Mouse (Mus musculus) CH12.LX (cell line): ENCODE measurements around the gene Pla2g16. TPM values are rescaled to one million over a fixed set of nuclear protein-coding genes. Genes with fewer than 3 reads are reported as not detected.
A peak's percentile ranks its signal among the peaks of the same experiment; 100 is the strongest.

Source experiments
- DNase-seq: peaks from one replicate; pipeline ENCODE4 v3.0.0-alpha.2; 2013; ENCODE audit errors: extremely low read depth
- H3K27ac ChIP-seq: 2 replicates; pipeline ENCODE4 v1.5.1; 2012; ENCODE audit warnings: low read depth, mild to moderate bottlenecking, control low read depth, moderate library complexity; ENCODE audit not compliant: insufficient read depth
- H3K27me3 ChIP-seq: replicated peaks from 2 replicates; pipeline ENCODE3; 2012; ENCODE audit warnings: inconsistent platforms
- H3K36me3 ChIP-seq, 2 experiments: replicated peaks in 1 of 2; 2 replicates each; pipeline versions ENCODE3 to v1.6.1; 2012; ENCODE audit warnings: inconsistent platforms in 1 of 2, low read length in 1 of 2, mild to moderate bottlenecking in 1 of 2, mixed read lengths in 1 of 2, moderate library complexity in 1 of 2; ENCODE audit not compliant: control insufficient read depth in 1 of 2, insufficient read depth in 1 of 2
- H3K4me1 ChIP-seq, 2 experiments: 2 replicates each; pipeline ENCODE4 v1.6.1; 2012; ENCODE audit warnings: inconsistent platforms in 1 of 2, moderate library complexity in 1 of 2; ENCODE audit not compliant: insufficient read depth in 2 of 2, control insufficient read depth in 1 of 2
- H3K4me2 ChIP-seq: 2 replicates; pipeline ENCODE4 v1.6.1; 2012; ENCODE audit warnings: low read depth, mild to moderate bottlenecking, control low read depth; ENCODE audit not compliant: poor library complexity, insufficient read depth, severe bottlenecking
- H3K4me3 ChIP-seq, 3 experiments: fragments of 150-350 bp in 1 of 3; sonication (generic) in 1 of 3; replicated peaks in 1 of 3; 2 replicates each; pipeline versions ENCODE3 to v1.5.1; 2011 to 2012; ENCODE audit warnings: low read depth in 2 of 3, low read length in 2 of 3, mild to moderate bottlenecking in 2 of 3, moderate library complexity in 2 of 3, control low read depth in 1 of 3, improper control_type of control experiment in 1 of 3, inconsistent platforms in 1 of 3, mixed read lengths in 1 of 3; ENCODE audit not compliant: poor library complexity in 1 of 3
- H3K79me2 ChIP-seq: replicated peaks from 2 replicates; pipeline ENCODE4 v1.6.1; 2012; ENCODE audit warnings: mild to moderate bottlenecking, moderate library complexity; ENCODE audit not compliant: control insufficient read depth, poor library complexity, insufficient read depth, severe bottlenecking; ENCODE audit errors: extremely low read depth
- H3K9ac ChIP-seq: 2 replicates; pipeline ENCODE4 v1.6.1; 2012; ENCODE audit warnings: low read depth, mild to moderate bottlenecking, control low read depth, moderate library complexity; ENCODE audit not compliant: insufficient read depth
- H3K9me3 ChIP-seq: replicated peaks from 2 replicates; pipeline ENCODE3; 2012; ENCODE audit warnings: low read length, inconsistent platforms, mixed read lengths
- E2F4 ChIP-seq: IDR thresholded peaks from 2 replicates; pipeline ENCODE4 v1.6.1; 2011; ENCODE audit warnings: low read depth, low read length, improper control_type of control experiment; ENCODE audit not compliant: insufficient replicate concordance
- ETS1 ChIP-seq: conservative IDR thresholded peaks from 2 replicates; pipeline ENCODE4 v1.6.1; 2012; ENCODE audit warnings: low read depth, mild to moderate bottlenecking, inconsistent platforms, low read length, improper control_type of control experiment, moderate library complexity
- GABPA ChIP-seq: IDR thresholded peaks from 2 replicates; pipeline ENCODE4 v1.6.1; 2012; ENCODE audit warnings: low read depth, low read length, improper control_type of control experiment, inconsistent platforms; ENCODE audit not compliant: insufficient replicate concordance
- HCFC1 ChIP-seq: IDR thresholded peaks from 2 replicates; pipeline ENCODE4 v1.6.1; 2012; ENCODE audit warnings: low read depth, mild to moderate bottlenecking, inconsistent platforms, low read length, improper control_type of control experiment
- IRF4 ChIP-seq: IDR thresholded peaks from 2 replicates; pipeline ENCODE4 v1.6.1; 2014; ENCODE audit warnings: low read depth, mild to moderate bottlenecking, inconsistent platforms, low read length, improper control_type of control experiment
- JUN ChIP-seq: IDR thresholded peaks from 2 replicates; pipeline ENCODE4 v1.6.1; 2011; ENCODE audit warnings: low read depth, mild to moderate bottlenecking, low read length, improper control_type of control experiment, moderate library complexity; ENCODE audit not compliant: insufficient read depth
- JUND ChIP-seq: conservative IDR thresholded peaks from 2 replicates; pipeline ENCODE4 v1.6.1; 2011; ENCODE audit warnings: low read depth, low read length, improper control_type of control experiment
- MAFK ChIP-seq: IDR thresholded peaks from 2 replicates; pipeline ENCODE4 v1.6.1; 2011; ENCODE audit warnings: low read length, improper control_type of control experiment; ENCODE audit not compliant: insufficient replicate concordance
- MAZ ChIP-seq: IDR thresholded peaks from 2 replicates; pipeline ENCODE4 v1.6.1; 2012; ENCODE audit warnings: low read depth, mild to moderate bottlenecking, inconsistent platforms, low read length, improper control_type of control experiment, moderate library complexity
- PAX5 ChIP-seq: IDR thresholded peaks from 2 replicates; pipeline ENCODE4 v1.6.1; 2012; ENCODE audit warnings: low read length, inconsistent platforms, mixed read lengths
- SIN3A ChIP-seq: IDR thresholded peaks from 2 replicates; pipeline ENCODE4 v1.6.1; 2012; ENCODE audit warnings: low read length, improper control_type of control experiment, inconsistent platforms
- SMC3 ChIP-seq: IDR thresholded peaks from 2 replicates; pipeline ENCODE4 v1.6.1; 2011; ENCODE audit warnings: low read depth, low read length, improper control_type of control experiment
- TBP ChIP-seq: conservative IDR thresholded peaks from 2 replicates; pipeline ENCODE4 v1.6.1; 2011; ENCODE audit warnings: low read depth, low read length, improper control_type of control experiment
- TCF12 ChIP-seq: IDR thresholded peaks from 2 replicates; pipeline ENCODE4 v1.6.1; 2014; ENCODE audit warnings: low read depth, mild to moderate bottlenecking, inconsistent platforms, low read length, improper control_type of control experiment
- UBTF ChIP-seq: IDR thresholded peaks from 2 replicates; pipeline ENCODE4 v1.6.1; 2012; ENCODE audit warnings: low read depth, mild to moderate bottlenecking, inconsistent platforms, low read length, improper control_type of control experiment, moderate library complexity
- USF1 ChIP-seq: IDR thresholded peaks from 2 replicates; pipeline ENCODE4 v1.6.1; 2014; ENCODE audit warnings: low read depth, mild to moderate bottlenecking, inconsistent platforms, low read length, improper control_type of control experiment
- ZC3H11A ChIP-seq: IDR thresholded peaks from 2 replicates; pipeline ENCODE4 v1.6.1; 2012; ENCODE audit warnings: low read depth, mild to moderate bottlenecking, inconsistent platforms, low read length, improper control_type of control experiment
- dilution Hi-C: fragments of 300-500 bp; cut with MboI; formaldehyde crosslinking; loops from 2 replicates; pipeline ENCODE4 v1.14.3; 2020; ENCODE audit warnings: low sequenced_read_pairs; ENCODE audit not compliant: extremely low pct_unique_long_range_greater_than_20kb, extremely low pct_ligation_motif_present
- in situ Hi-C: fragments of 300-500 bp; cut with MboI; formaldehyde crosslinking; loops from 3 replicates; pipeline ENCODE4 v1.14.3; 2019; ENCODE audit warnings: low sequenced_read_pairs, low pct_ligation_motif_present, low pct_unique_long_range_greater_than_20kb, mixed read lengths
- polyA plus RNA-seq: library from polyadenylated mRNA; unstranded; fragments of >175 nt; gene quantifications from 2 replicates; pipeline ENCODE4 v1.2.1, GENCODE M21; 2012; ENCODE audit warnings: low read depth; ENCODE audit not compliant: insufficient read length
- total RNA-seq, 2 experiments: library from RNA; depleted of rRNA; stranded (reverse); fragments of 300-350 nt in 1 of 2; fragments of >200 nt in 1 of 2; gene quantifications; 2 replicates each; pipeline ENCODE4 v1.2.3; 2012 to 2014

Gene Pla2g16
- total and polyA plus RNA-seq, 3 experiments = 15.4 to 28.2 (median 19.5) TPM

DNA sequence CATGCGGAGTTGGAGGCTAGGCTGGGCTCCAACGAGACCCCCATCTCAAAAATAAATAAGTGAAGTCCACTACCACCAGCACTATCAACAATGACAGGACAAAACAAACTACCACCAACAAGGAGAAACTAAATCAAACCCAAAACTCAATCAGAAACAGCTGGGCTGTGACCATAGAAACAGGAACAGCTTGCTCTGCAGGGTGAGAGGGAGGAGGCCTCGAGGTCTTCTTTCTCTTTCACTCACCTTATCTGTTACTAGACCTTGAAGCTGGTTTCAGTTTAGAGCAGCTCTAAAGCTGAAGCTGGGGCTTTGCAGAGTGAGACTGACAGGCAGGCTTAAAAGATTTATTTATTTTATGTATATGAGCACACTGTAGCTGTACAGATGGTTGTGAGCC is 4.2 kb downstream of the Pla2g16 start:
- H3K4me1 ChIP-seq = peaks cover 3 to 38% of the 10 kb centered on the region in 2 experiments; a peak in 3 of 4 replicates
- no peaks in the 10 kb centered on the region for H3K9me3 ChIP-seq
- no peaks in the 10 kb centered on the region for H3K27me3 ChIP-seq
- peaks cover 2 to 16% of the 10 kb centered on the region in 2 experiments for H3K36me3 ChIP-seq
- peak overlapping the region in 1 of 3 experiments; percentile 3 for H3K4me3 ChIP-seq
- peak; percentile 25; the same call in 1 of the 2 replicates for TF ChIP-seq IRF4
- TF ChIP-seq MAZ = no peak
- TF ChIP-seq SIN3A = peak; percentile 75; the same call in 1 of the 2 replicates
- H3K27ac ChIP-seq = no peak overlapping the region
- DNase-seq = peak; percentile 26
- peak overlapping the region; percentile 41; the same call in 1 of the 2 replicates for H3K4me2 ChIP-seq
- in situ Hi-C loops = no loop called here
- H3K9ac ChIP-seq = no peak overlapping the region
- dilution Hi-C loops = no loop called here
- no peaks in the 10 kb centered on the region; the same call in 1 of the 2 replicates for H3K79me2 ChIP-seq

- Histone ChIP-seq H3K9me3 (no peaks in the 10 kb centered on the region), H3K36me3 (peaks cover 2 to 18% of the 10 kb centered on the region in 2 experiments), H3K9ac (no peak overlapping the region), H3K27me3 (no peaks in the 10 kb centered on the region), H3K4me2 (no peak overlapping the region), H3K4me3 (no peak overlapping the region), H3K79me2 (no peaks in the 10 kb centered on the region; the same call in 1 of the 2 replicates), H3K4me1 (peaks cover 3 to 38% of the 10 kb centered on the region in 2 experiments; a peak in 3 of 4 replicates), H3K27ac (no peak overlapping the region)
- in situ Hi-C loops = no loop called here
- dilution Hi-C loops = no loop called here
- DNase-seq = no peak
- TF ChIP-seq JUN (no peak), JUND (no peak)
Measured at GRCm38 (mm10) chr19:7562601-7563129, 5.4 kb downstream of the Pla2g16 start.

GRCm38 (mm10) chr19:7563676-7564075 is 6.4 kb downstream of the Pla2g16 start:
- Histone ChIP-seq H3K79me2 (no peaks in the 10 kb centered on the region; the same call in 1 of the 2 replicates), H3K9ac (no peak overlapping the region), H3K4me2 (no peak overlapping the region), H3K4me3 (no peak overlapping the region), H3K4me1 (peaks cover 3 to 42% of the 10 kb centered on the region in 2 experiments; a peak in 3 of 4 replicates), H3K36me3 (peaks cover 2 to 18% of the 10 kb centered on the region in 2 experiments), H3K27ac (no peak overlapping the region), H3K27me3 (no peaks in the 10 kb centered on the region), H3K9me3 (no peaks in the 10 kb centered on the region)
- in situ Hi-C loops = no loop called here
- dilution Hi-C loops = no loop called here
- no peak for TF ChIP-seq JUN
- TF ChIP-seq UBTF = no peak
- no peak for TF ChIP-seq E2F4
- no peak for TF ChIP-seq PAX5
- TF ChIP-seq TBP = no peak
- no peak for TF ChIP-seq HCFC1
- TF ChIP-seq ZC3H11A = no peak
- TF ChIP-seq ETS1 = no peak
- no peak for TF ChIP-seq MAZ
- TF ChIP-seq SMC3 = no peak
- no peak for TF ChIP-seq TCF12
- TF ChIP-seq GABPA = no peak
- TF ChIP-seq USF1 = no peak
- no peak for TF ChIP-seq MAFK
- no peak for DNase-seq
